In genomic region chr6:118138731-118139709, GRCm38 (mm10) we compare ENCODE assay signal across 8 mouse cellular contexts. TPM values are rescaled to one million over a fixed set of nuclear protein-coding genes. Genes with fewer than 3 reads are reported as not detected.
A peak's percentile ranks its signal among the peaks of the same experiment; 100 is the strongest.
DNase-seq lines count a peak whose midpoint lies in the region; ATAC-seq lines count a peak whose summit lies in the region.

Gene Csgalnact2 (minus strand): TSS chr6:118139140.

- peak within 1 kb of the TSS; percentile 79 for H3K4me3 ChIP-seq in hindbrain, embryonic 13.5 days

- 6% methylated on average over 59 of the region's 66 CpGs for WGBS in hindbrain, embryonic 13.5 days

- peak within 1 kb of the TSS; percentile 85 for H3K27ac ChIP-seq in hindbrain, embryonic 13.5 days

- peak; percentile 99 for ATAC-seq in hindbrain, embryonic 13.5 days (ENCODE audit: low FRiP score)

- H3K36me3 ChIP-seq in hindbrain, embryonic 13.5 days = no peaks in the 10 kb centered on the region

- H3K4me1 ChIP-seq in hindbrain, embryonic 13.5 days (replicated peaks) = peaks cover 5% of the 10 kb centered on the region

- DNase-seq in Muller cell, postnatal 12 days (ENCODE audit: inconsistent ontology term) = peak; percentile 95
- peak; percentile 92 for DNase-seq in cerebellum, adult 9-11 months
- DNase-seq in frontal cortex, postnatal 10 days (ENCODE audit: low spot score in 2 of 2) = peak; percentile 78 to 91
- peak; percentile 79 to 84 for DNase-seq in layer of hippocampus, postnatal 25 days (ENCODE audit: extremely low spot score in 1 of 2, low spot score in 1 of 2)
- DNase-seq in lung, postnatal 25 days (ENCODE audit: low spot score) = peak; percentile 93
- peak; percentile 97 for DNase-seq in retina, embryonic 14.5 days (ENCODE audit: low spot score)
- peak; percentile 97 for DNase-seq in thymus, postnatal 4 days

- H3K9ac ChIP-seq in hindbrain, embryonic 13.5 days = peak within 1 kb of the TSS; percentile 83

- no peaks in the 10 kb centered on the region for H3K9me3 ChIP-seq in hindbrain, embryonic 13.5 days

- H3K4me2 ChIP-seq in hindbrain, embryonic 13.5 days = peak within 1 kb of the TSS; percentile 77

- no peaks in the 10 kb centered on the region for H3K27me3 ChIP-seq in hindbrain, embryonic 13.5 days

RNA-seq across cellular contexts. Expression of gene Csgalnact2, which starts in this region (rescaled TPM):
- 9.2 and 9.5 TPM in 2 replicates for polyA plus RNA-seq in hindbrain, embryonic 13.5 days (2015; fragmentation: Nextera tagmentation; extraction: Ambion mirVana)
- 10 to 100 TPM; 10.7 to 11.2 TPM for total RNA-seq in layer of hippocampus, postnatal 25 days (2021)

Comparison
In these comparisons a context has a peak if more than half of its experiments do, and no peak if none do; other contexts are left out.
1. Peak in every context shown above with its lines: DNase-seq, ATAC-seq, H3K4me3 ChIP-seq and H3K27ac ChIP-seq.